Mouse (Mus musculus) layer of hippocampus, postnatal 25 days (tissue): ENCODE data around the gene Gbp6. TPM values are rescaled to one million over a fixed set of nuclear protein-coding genes. Genes with fewer than 3 reads are reported as not detected.
"Not testable (repeated sequence)": the region's sequence is repeated elsewhere in the genome, so short reads cannot be mapped to it uniquely, and the experiment has no call there.

Experiments
- DNase-seq, 2 experiments: peaks; one replicate each; pipeline ENCODE4 v3.0.0; 2022; ENCODE audit warnings: mixed read lengths in 2 of 2, low spot score in 1 of 2; ENCODE audit errors: extremely low spot score in 1 of 2
- total RNA-seq, 2 experiments: library from RNA; stranded (reverse); gene quantifications; 2 replicates each; pipeline ENCODE4 v1.2.3; 2021

Gbp6 gene
- total RNA-seq = under 1 TPM; 0.59 to 0.63 TPM

GRCm38 (mm10) chr5:105293226-105294165, at the start of gene Gbp6, which contains the start of gene Gm43302:
Gbp6 (minus strand) TSS chr5:105293698.
Gm43302 (minus strand) TSS chr5:105293695.
- not testable (repeated sequence) for DNase-seq

GRCm38 (mm10) chr5:105341281-105341680, 47.8 kb upstream of the Gbp6 start:
- no peak for DNase-seq

- DNase-seq = no peak
These were observed 29.0 kb upstream of the Gbp6 start for GRCm38 (mm10) chr5:105322543-105322942.

- no peak for DNase-seq
These were observed 17.4 kb upstream of the Gbp6 start for GRCm38 (mm10) chr5:105310941-105311340.

- not testable (repeated sequence) for DNase-seq
These were observed 15.7 kb upstream of the Gbp6 start for GRCm38 (mm10) chr5:105309148-105309547.

GRCm38 (mm10) chr5:105306946-105307345, 13.4 kb upstream of the Gbp6 start:
- DNase-seq = not testable (repeated sequence)

GRCm38 (mm10) chr5:105306159-105306581, 12.7 kb upstream of the Gbp6 start:
- DNase-seq = no peak

GRCm38 (mm10) chr5:105305671-105306070, 12.2 kb upstream of the Gbp6 start:
- not testable (repeated sequence) for DNase-seq

- DNase-seq = no peak
These were observed 8.5 kb upstream of the Gbp6 start for GRCm38 (mm10) chr5:105301963-105302362.

- DNase-seq = no peak
These were observed 8.0 kb upstream of the Gbp6 start for GRCm38 (mm10) chr5:105301531-105301930.

- DNase-seq = no peak
These were observed 2.2 kb upstream of the Gbp6 start for GRCm38 (mm10) chr5:105295746-105296145.

GRCm38 (mm10) chr5:105292492-105292891, 1.0 kb downstream of the Gbp6 start:
- DNase-seq = no peak

- not testable (repeated sequence) for DNase-seq
These were observed 2.6 kb downstream of the Gbp6 start for GRCm38 (mm10) chr5:105290921-105291320.

- not testable (repeated sequence) for DNase-seq
These were observed 32.8 kb downstream of the Gbp6 start for GRCm38 (mm10) chr5:105260673-105261072.

GRCm38 (mm10) chr5:105252491-105252890, 41.0 kb downstream of the Gbp6 start:
- no peak for DNase-seq

- not testable (repeated sequence) for DNase-seq
These were observed 48.8 kb downstream of the Gbp6 start for GRCm38 (mm10) chr5:105244741-105245140.

GRCm38 (mm10) chr5:105240982-105241381, 52.5 kb downstream of the Gbp6 start:
- DNase-seq = not testable (repeated sequence)

GRCm38 (mm10) chr5:105239483-105240047, 53.9 kb downstream of the Gbp6 start, which contains the start of gene Gbp10:
Gbp10 (minus strand) TSS chr5:105239533.
- not testable (repeated sequence) for DNase-seq

- not testable (repeated sequence) for DNase-seq
These were observed 55.1 kb downstream of the Gbp6 start for GRCm38 (mm10) chr5:105238402-105238801.

GRCm38 (mm10) chr5:105236040-105236439, 57.5 kb downstream of the Gbp6 start:
- DNase-seq = not testable (repeated sequence)
